Mouse (Mus musculus): Measurements from ENCODE around the gene Nab2.

Nab2 gene

GRCm38 (mm10) chr10:127668093-127669050, at the start of gene Nab2:
Nab2 (minus strand) TSS chr10:127668568.
- DNase-seq = peak; percentile 93

GRCm38 (mm10) chr10:127712736-127713135, 44.4 kb upstream of the Nab2 start:
- DNase-seq = no peak

GRCm38 (mm10) chr10:127710331-127710730, 42.0 kb upstream of the Nab2 start:
- DNase-seq = no peak

GRCm38 (mm10) chr10:127708850-127709370, 40.5 kb upstream of the Nab2 start:
- no peak for DNase-seq

- peak; percentile 78 for DNase-seq
Observed at GRCm38 (mm10) chr10:127707721-127708120, 39.4 kb upstream of the Nab2 start.

- no peak for DNase-seq
Observed at GRCm38 (mm10) chr10:127705783-127706182, 37.4 kb upstream of the Nab2 start.

GRCm38 (mm10) chr10:127704766-127705220, 36.4 kb upstream of the Nab2 start, which contains the start of gene Myo1a:
Myo1a (plus strand) TSS chr10:127705170.
- no peak for DNase-seq

GRCm38 (mm10) chr10:127704293-127704692, 35.9 kb upstream of the Nab2 start:
- DNase-seq = no peak

- peak; percentile 28 for DNase-seq
Observed at GRCm38 (mm10) chr10:127703299-127703698, 34.9 kb upstream of the Nab2 start.

GRCm38 (mm10) chr10:127698966-127699365, 30.6 kb upstream of the Nab2 start:
- no peak for DNase-seq

GRCm38 (mm10) chr10:127695775-127696174, 27.4 kb upstream of the Nab2 start:
- DNase-seq = no peak

GRCm38 (mm10) chr10:127694636-127695035, 26.3 kb upstream of the Nab2 start:
- peak; percentile 27 for DNase-seq

- DNase-seq = no peak
Observed at GRCm38 (mm10) chr10:127691053-127691452, 22.7 kb upstream of the Nab2 start.

GRCm38 (mm10) chr10:127682886-127683285, 14.5 kb upstream of the Nab2 start:
- no peak for DNase-seq

- DNase-seq = no peak
Observed at GRCm38 (mm10) chr10:127679881-127680280, 11.5 kb upstream of the Nab2 start.

GRCm38 (mm10) chr10:127679208-127679607, 10.8 kb upstream of the Nab2 start:
- no peak for DNase-seq

- DNase-seq = peak; percentile 84
Observed at GRCm38 (mm10) chr10:127677591-127678336, 9.4 kb upstream of the Nab2 start.

- peak; percentile 96 for DNase-seq
Observed at GRCm38 (mm10) chr10:127676691-127677548, 8.6 kb upstream of the Nab2 start.

- no peak for DNase-seq
Observed at GRCm38 (mm10) chr10:127675859-127676398, 7.6 kb upstream of the Nab2 start.

GRCm38 (mm10) chr10:127674794-127675522, 6.6 kb upstream of the Nab2 start:
- DNase-seq = peak; percentile 94

GRCm38 (mm10) chr10:127674046-127674655, 5.8 kb upstream of the Nab2 start:
- DNase-seq = no peak
